Mouse (Mus musculus): ENCODE data around the gene Otx2. TPM values are rescaled to one million over a fixed set of nuclear protein-coding genes. Genes with fewer than 3 reads are reported as not detected.
A peak's percentile ranks its signal among the peaks of the same experiment; 100 is the strongest.

Otx2 gene
- polyA plus RNA-seq, 1 experiment from 2014 or later, result not detected

- WGBS, result 88% methylated on average over 5 of the region's 5 CpGs
- H3K27me3 ChIP-seq, result peaks cover 60% of the 10 kb centered on the region
- no peaks in the 10 kb centered on the region for H3K9me3 ChIP-seq
- H3K4me1 ChIP-seq (replicated peaks), result no peaks in the 10 kb centered on the region
- no peak overlapping the region for H3K27ac ChIP-seq (replicated peaks)
- H3K4me3 ChIP-seq, result no peak overlapping the region
- no peak for ATAC-seq (ENCODE audit: low read depth)
- no peak overlapping the region for H3K4me2 ChIP-seq
- no peak overlapping the region for H3K9ac ChIP-seq
- no peaks in the 10 kb centered on the region for H3K36me3 ChIP-seq
These were observed 6.0 kb upstream of the Otx2 start for GRCm38 (mm10) chr14:48679590-48679989.

- H3K27ac ChIP-seq (replicated peaks), result no peak overlapping the region
These were observed 5.1 kb upstream of the Otx2 start for GRCm38 (mm10) chr14:48678674-48679073.

DNA sequence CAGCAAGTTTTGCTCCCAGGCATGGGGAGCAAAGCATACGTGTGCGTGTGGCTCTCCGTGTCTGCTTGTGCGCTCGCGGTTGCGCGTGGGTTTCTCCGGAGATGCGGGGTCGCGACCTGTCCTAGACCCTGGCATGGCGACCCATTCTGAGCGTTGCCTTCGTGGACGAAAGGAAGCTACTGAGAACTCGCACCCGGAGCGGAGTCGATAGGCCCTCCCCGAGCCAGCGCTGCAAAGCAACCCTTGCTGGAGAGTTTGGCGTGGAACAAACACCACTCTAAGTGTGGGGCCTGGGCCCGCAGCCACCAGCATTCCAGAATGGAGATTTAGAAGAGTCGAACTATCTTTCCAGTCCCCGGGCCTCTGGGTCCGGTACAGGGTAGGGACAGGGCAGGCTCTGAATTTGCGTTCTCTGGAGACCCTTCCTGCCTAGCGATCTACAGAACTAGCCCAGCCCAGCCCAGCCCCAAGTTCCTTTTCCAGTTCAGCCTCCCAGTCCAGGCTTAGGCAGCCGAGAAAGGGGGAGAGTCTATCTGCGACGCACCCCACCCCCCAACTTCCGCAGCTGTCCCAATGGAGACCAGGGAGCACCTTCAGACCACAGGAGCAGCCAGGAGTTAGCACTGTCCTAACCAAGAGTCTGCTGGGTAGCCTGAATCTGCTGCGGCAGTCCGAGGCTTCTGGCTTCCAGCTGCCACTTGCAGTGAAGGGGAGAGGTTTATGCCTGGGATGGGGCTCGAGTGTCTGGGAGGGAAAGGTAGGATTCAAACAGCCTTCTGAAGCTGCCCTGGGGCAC lies 615 bp upstream of the Otx2 start:
- H3K9me3 ChIP-seq, result no peaks in the 10 kb centered on the region
- no peaks in the 10 kb centered on the region for H3K36me3 ChIP-seq
- no peaks in the 10 kb centered on the region; the same call in 1 of the 2 replicates for H3K4me1 ChIP-seq (replicated peaks)
- no peak overlapping the region for H3K4me2 ChIP-seq
- no peak overlapping the region for H3K4me3 ChIP-seq
- no peak overlapping the region for H3K9ac ChIP-seq
- H3K27me3 ChIP-seq, result peaks cover 97% of the 10 kb centered on the region
- no peak overlapping the region for H3K27ac ChIP-seq (replicated peaks)
- WGBS, result 2% methylated on average over 36 of the region's 36 CpGs
- ATAC-seq (ENCODE audit: low read depth), result peak; percentile 61; the same call in 1 of the 2 replicates

More at GRCm38 (mm10) chr14:48678674-48679073, 5.1 kb upstream of the Otx2 start:
- Histone ChIP-seq H3K4me2 (no peak overlapping the region), H3K4me3 (no peak overlapping the region), H3K9ac (no peak overlapping the region), H3K36me3 (no peaks in the 10 kb centered on the region), H3K4me1 (replicated peaks) (no peaks in the 10 kb centered on the region; the same call in 1 of the 2 replicates), H3K9me3 (no peaks in the 10 kb centered on the region), H3K27me3 (peaks cover 66% of the 10 kb centered on the region)
- 79% methylated on average over 3 of the region's 3 CpGs for WGBS
- no peak for ATAC-seq (ENCODE audit: low read depth)

- H3K9ac ChIP-seq, result no peak overlapping the region
- no peaks in the 10 kb centered on the region for H3K36me3 ChIP-seq
- WGBS, result 7% methylated on average over 10 of the region's 10 CpGs
- H3K4me3 ChIP-seq, result no peak overlapping the region
- H3K27me3 ChIP-seq, result peaks cover 98% of the 10 kb centered on the region
- peaks cover 4% of the 10 kb centered on the region; the same call in 1 of the 2 replicates for H3K4me1 ChIP-seq (replicated peaks)
- ATAC-seq (ENCODE audit: low read depth), result no peak
- H3K4me2 ChIP-seq, result no peak overlapping the region
- no peak overlapping the region for H3K27ac ChIP-seq (replicated peaks)
- no peaks in the 10 kb centered on the region for H3K9me3 ChIP-seq
These were observed 925 bp downstream of the Otx2 start for GRCm38 (mm10) chr14:48672611-48673176.

GRCm38 (mm10) chr14:48671480-48672240 lies 2.0 kb downstream of the Otx2 start:
- no peaks in the 10 kb centered on the region for H3K9me3 ChIP-seq
- no peak for ATAC-seq (ENCODE audit: low read depth)
- H3K9ac ChIP-seq, result no peak overlapping the region
- H3K4me3 ChIP-seq, result no peak overlapping the region
- H3K4me2 ChIP-seq, result no peak overlapping the region
- H3K27me3 ChIP-seq, result peaks cover 100% of the 10 kb centered on the region
- no peaks in the 10 kb centered on the region for H3K36me3 ChIP-seq
- H3K27ac ChIP-seq (replicated peaks), result no peak overlapping the region
- 16% methylated on average over 9 of the region's 9 CpGs for whole genome bisulfite sequencing
- H3K4me1 ChIP-seq (replicated peaks), result peaks cover 4% of the 10 kb centered on the region; the same call in 1 of the 2 replicates

DNA sequence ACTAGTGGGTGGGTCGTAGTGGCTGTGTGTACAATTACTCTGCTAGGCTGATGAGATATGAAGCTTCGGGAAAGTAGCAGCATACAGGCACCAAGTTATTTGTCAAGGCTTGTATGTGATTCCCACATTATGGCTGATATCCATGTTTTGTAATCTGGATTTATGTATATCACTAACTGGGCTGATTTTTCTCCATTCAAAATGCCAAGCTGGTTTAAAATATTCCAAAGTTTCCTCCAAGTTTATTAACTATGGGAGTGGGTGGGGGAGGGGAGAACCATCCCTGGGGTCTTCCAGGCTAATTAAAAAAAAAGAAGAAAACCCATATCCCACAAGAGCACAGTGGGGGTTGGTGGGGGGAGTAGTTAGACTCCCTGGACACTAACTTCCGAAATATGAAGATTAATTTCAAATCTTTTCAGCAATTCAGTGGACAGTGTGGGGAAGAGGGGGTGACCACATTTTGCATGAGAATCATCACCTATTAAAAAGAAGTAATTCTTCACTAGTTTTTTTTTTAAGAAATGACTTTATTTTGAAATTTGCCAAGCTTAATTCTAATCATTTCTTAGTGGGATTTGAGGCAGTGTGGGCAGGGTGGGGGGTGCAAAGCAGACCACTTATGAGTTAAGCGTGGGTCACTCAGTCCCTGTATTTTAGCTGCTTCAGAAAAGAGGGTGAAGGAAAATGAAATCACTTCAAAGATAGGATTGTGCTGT lies 2.7 kb downstream of the Otx2 start:
- 28% methylated on average over 4 of the region's 4 CpGs for WGBS
- H3K4me3 ChIP-seq, result no peak overlapping the region
- ATAC-seq (ENCODE audit: low read depth), result no peak
- H3K4me1 ChIP-seq (replicated peaks), result peaks cover 4% of the 10 kb centered on the region; the same call in 1 of the 2 replicates
- H3K27me3 ChIP-seq, result peaks cover 100% of the 10 kb centered on the region
- no peak overlapping the region for H3K9ac ChIP-seq
- H3K9me3 ChIP-seq, result no peaks in the 10 kb centered on the region
- no peak overlapping the region for H3K4me2 ChIP-seq
- H3K27ac ChIP-seq (replicated peaks), result no peak overlapping the region
- no peaks in the 10 kb centered on the region for H3K36me3 ChIP-seq

DNA sequence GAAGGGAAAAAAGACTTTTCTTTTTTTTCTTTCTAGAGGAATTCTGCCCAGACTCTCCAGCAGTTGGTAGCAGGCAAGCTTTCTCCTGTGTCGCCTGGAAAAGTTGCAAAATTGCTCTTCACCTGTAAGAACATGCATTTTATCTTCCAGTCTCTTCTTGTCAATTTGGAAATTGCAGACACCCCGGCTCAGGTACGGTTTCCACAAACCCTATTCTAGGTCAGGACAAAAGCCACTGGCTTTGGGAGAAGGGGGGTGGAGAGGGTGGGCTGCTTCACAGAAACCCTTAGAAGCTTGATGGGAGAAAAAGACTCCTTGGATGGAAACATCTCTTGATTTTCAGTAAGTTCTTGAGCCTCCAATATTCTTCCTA lies 3.4 kb downstream of the Otx2 start:
- H3K9me3 ChIP-seq, result no peaks in the 10 kb centered on the region
- no peak overlapping the region for H3K9ac ChIP-seq
- ATAC-seq (ENCODE audit: low read depth), result no peak
- peaks cover 100% of the 10 kb centered on the region for H3K27me3 ChIP-seq
- 1% methylated on average over 3 of the region's 3 CpGs for WGBS
- H3K4me2 ChIP-seq, result no peak overlapping the region
- no peak overlapping the region for H3K27ac ChIP-seq (replicated peaks)
- peaks cover 4% of the 10 kb centered on the region; the same call in 1 of the 2 replicates for H3K4me1 ChIP-seq (replicated peaks)
- no peaks in the 10 kb centered on the region for H3K36me3 ChIP-seq
- no peak overlapping the region for H3K4me3 ChIP-seq

- no peak overlapping the region for H3K9ac ChIP-seq
- H3K4me3 ChIP-seq, result no peak overlapping the region
- peaks cover 100% of the 10 kb centered on the region for H3K27me3 ChIP-seq
- 1% methylated on average over 18 of the region's 18 CpGs for WGBS
- H3K4me1 ChIP-seq (replicated peaks), result peaks cover 4% of the 10 kb centered on the region; the same call in 1 of the 2 replicates
- H3K4me2 ChIP-seq, result no peak overlapping the region
- no peak overlapping the region for H3K27ac ChIP-seq (replicated peaks)
- no peak for ATAC-seq (ENCODE audit: low read depth)
- H3K9me3 ChIP-seq, result no peaks in the 10 kb centered on the region
- H3K36me3 ChIP-seq, result no peaks in the 10 kb centered on the region
These were observed 3.9 kb downstream of the Otx2 start for GRCm38 (mm10) chr14:48669541-48670257.

- WGBS, result 1% methylated on average over 29 of the region's 29 CpGs
- ATAC-seq (ENCODE audit: low read depth), result no peak
- Histone ChIP-seq H3K27me3 (peaks cover 100% of the 10 kb centered on the region), H3K27ac (replicated peaks) (no peak overlapping the region), H3K4me3 (no peak overlapping the region), H3K36me3 (no peaks in the 10 kb centered on the region), H3K4me2 (no peak overlapping the region), H3K9me3 (no peaks in the 10 kb centered on the region), H3K9ac (no peak overlapping the region), H3K4me1 (replicated peaks) (peaks cover 4% of the 10 kb centered on the region; the same call in 1 of the 2 replicates)
These were observed 4.8 kb downstream of the Otx2 start for GRCm38 (mm10) chr14:48668761-48669303.

- H3K4me2 ChIP-seq, result no peak overlapping the region
- no peaks in the 10 kb centered on the region for H3K9me3 ChIP-seq
- WGBS, result under 1% methylated on average over 11 of the region's 11 CpGs
- H3K36me3 ChIP-seq, result no peaks in the 10 kb centered on the region
- peaks cover 100% of the 10 kb centered on the region for H3K27me3 ChIP-seq
- H3K27ac ChIP-seq (replicated peaks), result no peak overlapping the region
- no peak overlapping the region for H3K9ac ChIP-seq
- ATAC-seq (ENCODE audit: low read depth), result no peak
- H3K4me1 ChIP-seq (replicated peaks), result peaks cover 4% of the 10 kb centered on the region; the same call in 1 of the 2 replicates
- no peak overlapping the region for H3K4me3 ChIP-seq
These were observed 5.6 kb downstream of the Otx2 start for GRCm38 (mm10) chr14:48668051-48668481.

- H3K4me3 ChIP-seq, result no peak overlapping the region
- H3K9me3 ChIP-seq, result no peaks in the 10 kb centered on the region
- ATAC-seq (ENCODE audit: low read depth), result no peak
- H3K27me3 ChIP-seq, result peaks cover 100% of the 10 kb centered on the region
- H3K9ac ChIP-seq, result no peak overlapping the region
- H3K36me3 ChIP-seq, result no peaks in the 10 kb centered on the region
- no peak overlapping the region for H3K4me2 ChIP-seq
- no peak overlapping the region for H3K27ac ChIP-seq (replicated peaks)
- H3K4me1 ChIP-seq (replicated peaks), result peaks cover 4% of the 10 kb centered on the region
- under 1% methylated on average over 12 of the region's 12 CpGs for WGBS
These were observed 6.2 kb downstream of the Otx2 start for GRCm38 (mm10) chr14:48667396-48667795.
